Mouse (Mus musculus): ENCODE results near the gene Lrsam1. TPM values are rescaled to one million over a fixed set of nuclear protein-coding genes. Genes with fewer than 3 reads are reported as not detected.

Gene Lrsam1
- total RNA-seq, 2 experiments from 2014 or later, result 35.4 to 43.8 TPM

GRCm38 (mm10) chr2:32877303-32877702, 84.1 kb downstream of the Lrsam1 start:
- intact Hi-C loops (cut with DNase I), result loop anchor here (2.0 kb wide), 1 partner anchor 31 kb away; no protein-coding TSS in a partner anchor

GRCm38 (mm10) chr2:32876490-32877302, 84.7 kb downstream of the Lrsam1 start:
- no peak for DNase-seq (ENCODE audit: low spot score in 2 of 2)
- intact Hi-C loops (cut with DNase I), result loop anchor here (2.0 kb wide), 1 partner anchor 32 kb away; no protein-coding TSS in a partner anchor

More at GRCm38 (mm10) chr2:32877303-32877702, 84.1 kb downstream of the Lrsam1 start:
- no peak for DNase-seq (ENCODE audit: low spot score in 2 of 2)

GRCm38 (mm10) chr2:32875675-32876489, 85.5 kb downstream of the Lrsam1 start, which contains the start of gene Fam129b:
Gene Fam129b (plus strand): TSS chr2:32876114.
- DNase-seq (ENCODE audit: low spot score in 2 of 2), result peak; percentile 66 to 73
- intact Hi-C loops (cut with DNase I), result loop anchor here (2.0 kb wide), 1 partner anchor 33 kb away; no protein-coding TSS in a partner anchor

Other genes starting within 250 kb of the Lrsam1 start
- 100 to 1,000 TPM; 114 to 118 TPM for gene Cdk9, start 248.5 kb downstream of the Lrsam1 start, total RNA-seq (2021)
- 10 to 100 TPM; 27.8 to 30.8 TPM for gene Sh2d3c, start 240.6 kb downstream of the Lrsam1 start, total RNA-seq (2021)
- gene 6330409D20Rik, start 220.6 kb downstream of the Lrsam1 start, total RNA-seq (2021), result 1 to 10 TPM; 2.3 to 2.4 TPM
- gene Tor2a, start 204.4 kb downstream of the Lrsam1 start, total RNA-seq (2021), result 10 to 100 TPM; 29.9 to 31.0 TPM
- under 1 TPM; 0.27 to 0.87 TPM for gene Ttc16, start 186.0 kb downstream of the Lrsam1 start, total RNA-seq (2021)
- gene Ptrh1, start 185.8 kb downstream of the Lrsam1 start, total RNA-seq (2021), result 1 to 10 TPM; 7.3 to 8.2 TPM
- under 1 TPM in 1 of 2 experiments, not detected in 1; 0.62 TPM for gene Cfap157, start 177.2 kb downstream of the Lrsam1 start, total RNA-seq (2021)
- 1,000 to 10,000 TPM in 1 of 2 experiments, 100 to 1,000 TPM in 1; 957 to 1,021 TPM for gene Stxbp1, start 114.4 kb downstream of the Lrsam1 start, total RNA-seq (2021)
- gene Fam129b, start 85.5 kb downstream of the Lrsam1 start, total RNA-seq (2021), result 10 to 100 TPM; 20.8 to 24.6 TPM
- 100 to 1,000 TPM; 103 to 104 TPM for gene Rpl12, start 55 bp downstream of the Lrsam1 start, total RNA-seq (2021)
- 10 to 100 TPM; 23.6 to 27.0 TPM for gene Slc2a8, start 20.5 kb upstream of the Lrsam1 start, total RNA-seq (2021)
- 100 to 1,000 TPM; 117 to 125 TPM for gene Garnl3, start 170.0 kb upstream of the Lrsam1 start, total RNA-seq (2021)